Mouse (Mus musculus): Measurements from ENCODE around the gene Ice1. TPM values are rescaled to one million over a fixed set of nuclear protein-coding genes. Genes with fewer than 3 reads are reported as not detected.

Gene Ice1
- 60.8 and 62.8 TPM in 2 replicates for polyA plus RNA-seq (2012; rRNA removed)

DNA sequence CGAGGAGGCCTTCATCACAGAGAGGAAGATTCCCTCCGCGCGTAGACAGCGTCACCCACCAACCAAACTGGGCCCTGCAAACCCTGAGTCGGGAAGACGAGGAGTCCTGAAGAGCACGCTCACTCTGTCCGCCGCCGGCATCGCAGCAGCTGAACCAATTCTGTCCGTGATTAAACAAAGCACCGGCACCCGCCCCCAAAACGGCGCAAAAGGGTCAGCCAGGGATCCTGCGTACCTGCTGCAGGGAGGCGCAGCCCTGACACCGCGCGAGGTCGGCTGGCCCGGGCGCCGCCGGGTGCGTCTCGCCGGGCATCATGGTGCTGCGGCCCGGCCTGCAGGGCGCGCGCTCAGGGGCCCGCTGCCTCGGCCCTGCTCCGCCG, at the start of gene Ice1:
TSS of gene Ice1 (minus strand) at position 353 of the 380 bp plus-strand sequence.

Other genes starting within 250 kb of the Ice1 start
- 0.38 and 1.3 TPM in 2 replicates for gene Adamts16, start 204.2 kb upstream of the Ice1 start, polyA plus RNA-seq (2012; rRNA removed)

Data from central nervous system, embryonic 11.5 days (tissue).